Mouse (Mus musculus): Measurements from ENCODE around the gene 1810046K07Rik. TPM values are rescaled to one million over a fixed set of nuclear protein-coding genes. Genes with fewer than 3 reads are reported as not detected.
A peak's percentile ranks its signal among the peaks of the same experiment; 100 is the strongest.

1810046K07Rik gene
- polyA plus RNA-seq, 1 experiment, result 16.4 TPM

GRCm38 (mm10) chr9:51277834-51278498, 50.8 kb downstream of the 1810046K07Rik start:
- Histone ChIP-seq H3K4me1 (ENCODE audit: control insufficient read depth, insufficient read depth, insufficient read length) (peaks cover 12% of the 10 kb centered on the region), H3K27ac (ENCODE audit: insufficient read depth, low read length) (peak overlapping the region; percentile 55), H3K27me3 (ENCODE audit: control insufficient read depth, insufficient read depth, low read length) (peaks cover 5% of the 10 kb centered on the region), H3K36me3 (ENCODE audit: control insufficient read depth, insufficient read depth, low read length) (no peaks in the 10 kb centered on the region; the same call in 1 of the 2 replicates), H3K4me3 (ENCODE audit: extremely low read depth, insufficient read depth, insufficient read length) (peak overlapping the region; percentile 47)
- 32% methylated on average over 13 of the region's 13 CpGs for WGBS
- DNase-seq (ENCODE audit: low read depth in 1 of 2, low spot score in 2 of 2), result no peak
- TF ChIP-seq CTCF (IDR thresholded peaks at IDR 0.05; ENCODE audit: extremely low read depth, insufficient read depth, insufficient read length, insufficient replicate concordance) (no peak), POLR2A (IDR thresholded peaks at IDR 0.05; ENCODE audit: low read depth, low read length) (no peak)

GRCm38 (mm10) chr9:51274678-51275077, 54.0 kb downstream of the 1810046K07Rik start:
- WGBS, result 51% methylated on average over 4 of the region's 4 CpGs
- H3K27me3 ChIP-seq (ENCODE audit: control insufficient read depth, insufficient read depth, low read length), result peaks cover 5% of the 10 kb centered on the region
- no peak for TF ChIP-seq CTCF (IDR thresholded peaks at IDR 0.05; ENCODE audit: extremely low read depth, insufficient read depth, insufficient read length, insufficient replicate concordance)
- no peak for TF ChIP-seq POLR2A (IDR thresholded peaks at IDR 0.05; ENCODE audit: low read depth, low read length)
- H3K27ac ChIP-seq (ENCODE audit: insufficient read depth, low read length), result no peak overlapping the region
- peaks cover 2% of the 10 kb centered on the region; the same call in 1 of the 2 replicates for H3K36me3 ChIP-seq (ENCODE audit: control insufficient read depth, insufficient read depth, low read length)
- H3K4me3 ChIP-seq (ENCODE audit: extremely low read depth, insufficient read depth, insufficient read length), result no peak overlapping the region
- DNase-seq (ENCODE audit: low read depth in 1 of 2, low spot score in 2 of 2), result no peak
- peaks cover 12% of the 10 kb centered on the region for H3K4me1 ChIP-seq (ENCODE audit: control insufficient read depth, insufficient read depth, insufficient read length)

DNA sequence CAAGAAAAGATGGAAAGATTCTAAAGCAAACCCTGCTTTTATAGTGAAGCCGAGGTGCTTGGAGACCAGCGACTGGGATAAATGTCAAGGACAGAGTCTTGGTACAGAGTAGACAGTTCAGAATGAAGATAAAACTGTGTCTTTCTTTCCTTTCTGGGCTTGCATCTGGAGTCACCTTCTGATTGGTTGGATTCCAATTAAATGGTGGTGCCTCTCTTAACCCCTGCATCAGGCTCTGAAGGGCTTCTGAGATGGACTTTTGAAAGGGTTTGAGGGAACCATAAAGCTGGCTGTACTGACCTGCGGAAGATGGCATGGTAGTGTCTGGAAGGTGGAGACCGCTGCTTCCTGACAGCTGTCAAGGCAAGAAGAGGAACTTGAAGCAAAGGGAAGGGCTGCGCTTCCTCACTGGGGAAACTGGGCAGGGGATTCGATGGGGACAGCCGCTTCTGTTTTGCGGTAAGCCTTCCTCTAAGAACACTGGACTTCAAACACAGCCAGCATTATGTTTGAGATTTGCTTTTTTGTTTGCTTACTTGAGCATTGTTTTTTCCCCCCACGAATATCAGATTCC, 55.0 kb downstream of the 1810046K07Rik start:
- TF ChIP-seq POLR2A (IDR thresholded peaks at IDR 0.05; ENCODE audit: low read depth, low read length), result no peak
- TF ChIP-seq CTCF (IDR thresholded peaks at IDR 0.05; ENCODE audit: extremely low read depth, insufficient read depth, insufficient read length, insufficient replicate concordance), result no peak
- H3K27ac ChIP-seq (ENCODE audit: insufficient read depth, low read length), result no peak overlapping the region
- H3K4me1 ChIP-seq (ENCODE audit: control insufficient read depth, insufficient read depth, insufficient read length), result peaks cover 11% of the 10 kb centered on the region
- peak in 1 of 2 experiments; percentile 19 for DNase-seq (ENCODE audit: low read depth in 1 of 2, low spot score in 2 of 2)
- H3K4me3 ChIP-seq (ENCODE audit: extremely low read depth, insufficient read depth, insufficient read length), result no peak overlapping the region
- H3K27me3 ChIP-seq (ENCODE audit: control insufficient read depth, insufficient read depth, low read length), result peaks cover 4% of the 10 kb centered on the region
- peaks cover 2% of the 10 kb centered on the region; the same call in 1 of the 2 replicates for H3K36me3 ChIP-seq (ENCODE audit: control insufficient read depth, insufficient read depth, low read length)
- 26% methylated on average over 9 of the region's 9 CpGs for WGBS

- DNase-seq (ENCODE audit: low read depth in 1 of 2, low spot score in 2 of 2), result no peak
- no peak overlapping the region for H3K27ac ChIP-seq (ENCODE audit: insufficient read depth, low read length)
- peaks cover 2% of the 10 kb centered on the region; the same call in 1 of the 2 replicates for H3K36me3 ChIP-seq (ENCODE audit: control insufficient read depth, insufficient read depth, low read length)
- no peaks in the 10 kb centered on the region for H3K27me3 ChIP-seq (ENCODE audit: control insufficient read depth, insufficient read depth, low read length)
- WGBS, result 63% methylated on average over 5 of the region's 5 CpGs
- TF ChIP-seq CTCF (IDR thresholded peaks at IDR 0.05; ENCODE audit: extremely low read depth, insufficient read depth, insufficient read length, insufficient replicate concordance), result no peak
- TF ChIP-seq POLR2A (IDR thresholded peaks at IDR 0.05; ENCODE audit: low read depth, low read length), result no peak
- H3K4me3 ChIP-seq (ENCODE audit: extremely low read depth, insufficient read depth, insufficient read length), result no peak overlapping the region
- H3K4me1 ChIP-seq (ENCODE audit: control insufficient read depth, insufficient read depth, insufficient read length), result peaks cover 4% of the 10 kb centered on the region; the same call in 1 of the 2 replicates
Measured at GRCm38 (mm10) chr9:51272102-51272501, 56.6 kb downstream of the 1810046K07Rik start.

DNA sequence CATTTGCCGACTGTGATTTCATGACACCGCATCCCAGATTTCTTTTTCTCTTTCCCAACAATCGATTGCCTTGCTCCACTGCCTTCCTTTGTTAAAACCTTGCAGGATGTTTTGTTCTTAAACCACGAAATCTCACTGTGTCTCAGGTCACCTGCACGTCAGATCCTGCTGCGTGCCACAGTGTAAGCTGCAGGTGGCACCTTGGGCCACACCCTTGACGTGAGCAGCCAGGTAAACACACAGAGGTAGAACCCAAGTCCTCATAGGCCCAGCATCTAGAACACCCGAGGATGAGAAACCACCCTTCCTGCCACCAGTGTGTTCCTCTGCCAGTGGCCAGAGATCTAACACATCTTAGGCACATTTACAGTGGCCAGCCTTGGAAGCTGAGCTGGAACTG, 57.6 kb downstream of the 1810046K07Rik start:
- H3K4me1 ChIP-seq (ENCODE audit: control insufficient read depth, insufficient read depth, insufficient read length), result peaks cover 4% of the 10 kb centered on the region; the same call in 1 of the 2 replicates
- DNase-seq (ENCODE audit: low read depth in 1 of 2, low spot score in 2 of 2), result no peak
- no peaks in the 10 kb centered on the region for H3K27me3 ChIP-seq (ENCODE audit: control insufficient read depth, insufficient read depth, low read length)
- TF ChIP-seq CTCF (IDR thresholded peaks at IDR 0.05; ENCODE audit: extremely low read depth, insufficient read depth, insufficient read length, insufficient replicate concordance) (no peak), POLR2A (IDR thresholded peaks at IDR 0.05; ENCODE audit: low read depth, low read length) (no peak)
- H3K4me3 ChIP-seq (ENCODE audit: extremely low read depth, insufficient read depth, insufficient read length), result no peak overlapping the region
- H3K27ac ChIP-seq (ENCODE audit: insufficient read depth, low read length), result no peak overlapping the region
- 80% methylated on average over 8 of the region's 8 CpGs for WGBS
- H3K36me3 ChIP-seq (ENCODE audit: control insufficient read depth, insufficient read depth, low read length), result peaks cover 2% of the 10 kb centered on the region; the same call in 1 of the 2 replicates

DNA sequence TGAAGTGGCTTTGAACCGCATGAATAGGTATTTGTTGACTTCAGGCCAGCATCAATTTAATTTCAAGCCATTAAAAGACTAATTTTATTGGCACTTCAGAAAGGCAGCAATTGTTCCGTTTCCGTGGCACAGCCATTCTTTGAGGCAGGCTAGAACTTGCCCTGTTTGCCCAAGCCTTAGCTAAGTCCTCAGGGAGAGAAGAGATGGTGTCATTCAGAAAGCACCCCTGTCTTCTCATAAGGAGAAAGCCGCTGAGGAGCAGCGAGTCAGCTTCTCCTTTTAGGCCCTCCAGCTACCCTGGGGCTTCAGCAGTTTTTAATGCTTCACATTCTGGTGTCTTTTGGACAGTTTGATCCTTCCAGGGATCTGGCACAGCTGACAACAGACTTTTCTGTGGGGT, 59.9 kb downstream of the 1810046K07Rik start:
- Histone ChIP-seq H3K4me1 (ENCODE audit: control insufficient read depth, insufficient read depth, insufficient read length) (peaks cover 4% of the 10 kb centered on the region; the same call in 1 of the 2 replicates), H3K4me3 (ENCODE audit: extremely low read depth, insufficient read depth, insufficient read length) (no peak overlapping the region), H3K27ac (ENCODE audit: insufficient read depth, low read length) (no peak overlapping the region), H3K36me3 (ENCODE audit: control insufficient read depth, insufficient read depth, low read length) (peaks cover 2% of the 10 kb centered on the region; the same call in 1 of the 2 replicates), H3K27me3 (ENCODE audit: control insufficient read depth, insufficient read depth, low read length) (no peaks in the 10 kb centered on the region)
- TF ChIP-seq POLR2A (IDR thresholded peaks at IDR 0.05; ENCODE audit: low read depth, low read length) (no peak), CTCF (IDR thresholded peaks at IDR 0.05; ENCODE audit: extremely low read depth, insufficient read depth, insufficient read length, insufficient replicate concordance) (no peak)
- 84% methylated on average over 5 of the region's 5 CpGs for WGBS
- no peak for DNase-seq (ENCODE audit: low read depth in 1 of 2, low spot score in 2 of 2)

GRCm38 (mm10) chr9:51258426-51258825, 70.3 kb downstream of the 1810046K07Rik start:
- no peak for DNase-seq (ENCODE audit: low read depth in 1 of 2, low spot score in 2 of 2)
- H3K27me3 ChIP-seq (ENCODE audit: control insufficient read depth, insufficient read depth, low read length), result no peaks in the 10 kb centered on the region
- 89% methylated on average over 5 of the region's 5 CpGs for WGBS
- no peak overlapping the region for H3K4me3 ChIP-seq (ENCODE audit: extremely low read depth, insufficient read depth, insufficient read length)
- TF ChIP-seq POLR2A (IDR thresholded peaks at IDR 0.05; ENCODE audit: low read depth, low read length) (no peak), CTCF (IDR thresholded peaks at IDR 0.05; ENCODE audit: extremely low read depth, insufficient read depth, insufficient read length, insufficient replicate concordance) (no peak)
- H3K4me1 ChIP-seq (ENCODE audit: control insufficient read depth, insufficient read depth, insufficient read length), result no peaks in the 10 kb centered on the region
- H3K27ac ChIP-seq (ENCODE audit: insufficient read depth, low read length), result no peak overlapping the region
- H3K36me3 ChIP-seq (ENCODE audit: control insufficient read depth, insufficient read depth, low read length), result peaks cover 2% of the 10 kb centered on the region; the same call in 1 of the 2 replicates

Measured in spleen, adult 2 months (tissue).